Mouse (Mus musculus) kidney, adult 9 months (tissue): ENCODE data around the gene 1700029J07Rik.

Experiments
- DNase-seq: peaks from one replicate; pipeline ENCODE4 v3.0.0; 2022

Gene 1700029J07Rik

DNA sequence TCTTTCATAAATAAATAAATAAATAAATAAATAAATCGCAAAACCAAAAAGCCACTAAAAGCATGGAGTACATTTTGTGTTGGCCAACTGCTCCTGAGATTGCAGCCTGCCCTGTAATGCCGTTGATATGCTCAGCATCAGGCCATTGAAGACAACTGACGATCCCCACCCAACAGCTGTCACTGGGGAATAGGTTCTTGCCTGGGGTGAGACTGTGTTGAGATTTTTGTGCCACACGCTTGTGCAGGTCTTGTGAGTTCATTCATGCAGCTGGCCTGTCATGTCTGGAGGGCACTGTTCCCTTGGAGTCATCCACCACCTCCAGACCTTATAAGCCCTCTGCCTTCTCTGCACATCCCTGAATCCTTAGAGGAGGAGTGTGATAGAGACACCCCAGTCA lies 28.8 kb downstream of the 1700029J07Rik start:
- no peak for DNase-seq

DNA sequence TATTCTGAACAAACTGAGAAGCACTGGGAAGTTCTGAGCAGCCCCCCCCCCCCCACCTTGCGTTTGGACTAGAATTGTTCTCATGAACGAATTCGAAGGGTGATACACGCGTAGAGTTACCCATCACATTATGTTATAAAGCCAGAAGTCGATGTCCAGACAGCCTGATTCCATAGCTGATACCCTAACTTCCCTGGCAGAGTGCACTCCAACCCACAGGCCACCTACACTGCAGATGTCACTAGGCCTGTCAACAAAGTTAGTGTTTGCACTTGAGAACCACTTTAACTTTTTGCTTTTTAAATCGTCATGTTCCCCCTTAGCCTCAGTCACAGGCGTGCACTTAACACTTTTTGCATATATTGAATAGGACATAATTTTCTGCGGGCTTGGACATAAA lies 38.1 kb downstream of the 1700029J07Rik start:
- no peak for DNase-seq

DNA sequence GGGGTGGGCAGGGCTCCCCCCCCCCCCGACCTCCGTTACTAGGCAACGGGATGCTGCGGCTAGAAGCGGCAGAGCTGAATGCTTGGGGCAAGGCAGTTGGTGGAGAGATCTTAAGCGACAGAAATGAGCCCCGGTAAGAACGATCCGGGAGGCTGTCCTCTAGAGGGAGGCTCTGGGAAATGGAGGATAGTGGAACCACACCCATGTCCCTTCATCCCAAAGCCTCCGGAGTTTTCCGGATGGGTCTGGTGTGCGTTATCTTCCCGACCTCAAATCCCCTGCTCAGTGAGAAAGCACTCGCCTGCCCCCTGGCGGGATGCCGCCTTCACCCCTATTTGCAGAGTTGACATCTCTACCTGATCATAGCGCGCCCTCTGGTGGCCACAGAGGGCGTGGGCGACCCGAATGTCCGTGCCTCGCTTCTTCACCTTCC lies 40.5 kb downstream of the 1700029J07Rik start, which contains the start of gene Ccdc110:
Gene Ccdc110 (plus strand): TSS at position 38 of the 433 bp plus-strand sequence.
- peak; percentile 94 for DNase-seq

DNA sequence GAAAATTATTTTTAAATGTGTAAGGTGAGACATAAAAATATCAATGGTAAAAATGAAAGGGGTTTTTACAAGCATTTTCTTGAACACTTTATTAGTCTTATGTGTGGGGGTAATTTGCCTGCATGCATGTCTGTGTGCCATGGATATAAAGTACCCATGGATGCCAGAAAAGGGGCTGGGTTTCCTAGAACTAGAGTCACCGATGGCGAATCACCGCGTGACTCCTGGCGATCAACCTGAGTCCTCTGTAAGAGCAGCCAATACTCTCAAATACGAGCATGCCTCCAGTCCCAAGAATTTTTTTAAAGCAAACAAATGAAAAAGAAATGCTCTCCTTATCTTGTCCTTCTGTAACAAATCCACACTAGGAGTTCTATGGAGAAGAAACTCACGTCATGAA lies 52.9 kb downstream of the 1700029J07Rik start:
- DNase-seq = no peak

DNA sequence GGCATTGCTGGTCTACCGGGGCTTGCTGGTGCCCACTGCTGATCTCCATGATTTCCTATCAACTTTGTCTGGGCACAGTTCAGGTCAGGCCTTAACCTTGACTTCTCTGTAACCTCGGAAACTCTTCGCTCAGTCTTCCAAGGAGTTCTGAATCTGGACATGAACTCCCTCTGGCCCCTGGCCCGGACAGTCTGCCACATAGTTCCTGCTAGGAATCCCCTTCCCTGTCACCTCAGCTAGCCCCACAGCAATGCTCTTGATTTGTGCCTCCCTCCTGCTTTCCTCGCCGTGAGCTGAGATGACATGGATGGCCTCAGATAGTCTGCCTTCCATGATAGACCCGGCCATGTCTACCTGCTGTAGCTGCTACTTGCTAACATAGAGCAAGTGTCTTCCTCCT lies 54.7 kb downstream of the 1700029J07Rik start:
- DNase-seq = no peak

DNA sequence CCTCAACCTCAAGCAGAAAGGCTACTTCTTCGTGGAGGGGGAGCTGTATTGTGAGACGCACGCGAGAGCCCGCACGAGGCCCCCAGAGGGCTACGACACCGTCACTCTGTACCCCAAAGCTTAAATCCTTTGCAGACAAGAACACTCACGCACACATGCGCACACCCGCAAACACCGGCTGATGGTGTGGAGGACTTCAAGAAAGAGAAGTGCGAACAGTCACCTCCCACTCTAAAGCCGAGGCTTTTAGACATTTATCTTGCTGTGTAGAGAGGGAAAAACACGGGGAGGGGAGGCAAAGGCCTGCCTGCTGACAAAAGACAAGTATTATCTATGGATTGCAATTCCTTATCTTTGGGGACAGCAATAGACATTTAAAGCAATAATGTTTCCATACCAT lies 56.2 kb downstream of the 1700029J07Rik start:
- no peak for DNase-seq

DNA sequence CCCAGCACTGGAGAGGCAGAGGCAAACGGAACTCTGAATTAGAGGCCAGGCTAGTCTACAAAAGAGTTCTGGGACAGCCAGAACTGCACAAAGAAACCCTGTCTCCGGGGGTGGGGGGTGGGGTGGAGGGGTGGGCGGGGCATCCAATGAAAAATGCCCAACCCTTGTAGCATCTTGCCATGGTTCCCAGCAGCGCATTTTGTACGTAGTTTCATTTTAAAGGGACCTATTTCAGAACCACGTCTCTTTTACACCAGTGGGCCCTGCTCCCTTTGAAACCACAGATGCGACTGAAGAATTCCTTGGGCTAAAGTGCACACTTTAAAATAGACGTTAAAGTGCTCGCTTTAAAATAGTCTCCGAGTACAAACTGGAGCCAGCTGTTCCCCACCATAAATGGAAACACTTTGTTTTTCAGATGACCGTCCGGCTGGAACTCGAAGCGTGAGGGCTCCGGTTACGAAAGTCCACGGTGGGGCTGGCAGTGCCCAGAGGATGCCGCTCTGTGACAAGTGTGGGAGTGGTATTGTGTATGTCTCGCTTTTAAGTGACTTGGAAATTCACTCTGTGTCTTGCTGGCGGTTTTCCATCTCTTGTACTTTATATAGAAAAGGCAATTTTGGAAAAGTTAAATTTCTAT lies 57.9 kb downstream of the 1700029J07Rik start:
- no peak for DNase-seq

DNA sequence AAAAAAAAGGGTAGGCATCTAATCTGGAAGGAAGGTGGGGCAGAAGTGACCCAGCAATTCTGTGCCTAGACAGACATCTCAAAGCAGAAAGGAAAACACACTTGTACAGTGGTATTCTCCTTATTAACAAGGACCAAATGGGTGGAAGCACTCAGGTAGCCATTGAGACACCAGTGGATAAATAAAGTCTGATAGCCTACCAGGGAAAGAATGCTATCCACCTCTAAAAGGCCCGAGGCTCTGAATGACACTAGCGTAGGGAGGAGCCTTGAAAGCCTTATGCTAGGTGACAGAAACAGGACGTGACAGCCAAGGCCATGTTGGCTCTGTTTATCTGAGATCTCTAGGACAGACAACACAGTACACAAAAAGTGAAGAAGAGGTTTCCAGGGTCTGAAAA lies 58.6 kb downstream of the 1700029J07Rik start:
- DNase-seq = no peak

DNA sequence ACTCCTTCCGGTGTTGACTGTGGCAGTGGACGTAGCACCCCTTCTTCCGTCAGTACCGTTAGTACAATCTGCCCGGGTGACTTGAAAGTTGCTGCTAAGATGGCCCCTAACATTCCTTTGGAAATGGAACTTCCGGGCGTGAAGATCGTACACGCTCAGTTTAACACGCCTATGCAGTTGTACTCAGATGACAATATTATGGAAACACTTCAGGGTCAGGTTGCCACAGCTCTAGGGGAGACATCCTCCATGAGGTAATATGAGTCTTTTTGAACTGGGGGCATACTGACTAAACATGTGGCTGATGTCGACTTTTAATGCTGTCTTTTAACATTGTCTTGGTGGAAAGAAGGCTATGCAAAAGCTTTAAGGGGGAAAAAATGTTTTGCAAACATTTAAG lies 61.3 kb downstream of the 1700029J07Rik start:
- DNase-seq = no peak

DNA sequence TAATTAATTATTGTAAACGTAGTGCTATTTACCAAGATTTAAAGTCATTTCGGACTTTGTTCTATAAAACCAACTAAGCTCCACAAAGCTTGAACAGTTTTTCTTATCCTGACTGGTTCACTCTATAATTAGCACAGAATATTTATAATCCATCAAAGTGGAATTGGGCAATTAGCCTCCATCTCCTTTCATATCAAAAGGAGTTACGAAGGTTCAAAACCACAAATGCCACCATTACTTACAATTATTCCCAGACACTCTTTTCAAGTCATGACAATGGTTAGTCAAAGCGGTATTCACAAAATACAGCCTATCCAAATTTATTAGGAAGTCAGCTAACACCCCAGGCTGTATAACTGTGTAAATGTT lies 68.8 kb downstream of the 1700029J07Rik start:
- DNase-seq = no peak

DNA sequence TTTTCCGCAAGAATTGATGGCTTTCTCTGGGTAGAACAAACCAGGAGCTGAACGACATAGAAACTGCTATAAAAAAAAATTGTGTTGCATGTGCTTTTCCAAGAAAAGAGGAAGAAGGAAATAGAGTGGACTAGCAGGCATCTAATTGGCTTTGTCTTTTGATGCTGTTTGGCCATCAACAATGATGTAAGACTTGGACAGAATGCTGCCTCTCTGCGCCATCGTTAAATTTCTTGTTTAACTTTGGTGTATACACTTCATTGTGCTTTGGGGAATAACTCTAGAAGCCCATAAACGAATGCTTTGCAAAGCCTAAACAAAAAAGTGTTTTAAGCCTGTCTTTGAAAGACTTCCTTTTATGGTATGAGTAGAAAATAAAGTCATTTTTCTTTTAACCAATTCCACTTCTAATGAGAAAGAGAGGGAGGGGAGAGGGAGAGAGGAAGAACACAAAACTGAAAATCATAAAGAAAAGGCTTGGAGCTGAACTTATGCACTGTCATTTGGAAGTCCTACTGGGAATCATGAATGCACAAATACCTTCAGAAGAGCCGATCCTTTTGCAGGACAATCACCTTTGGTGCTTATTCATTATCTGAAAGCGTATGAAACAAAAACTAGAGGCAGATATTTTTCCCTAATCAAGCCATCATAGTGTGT lies 69.3 kb downstream of the 1700029J07Rik start:
- DNase-seq = no peak

DNA sequence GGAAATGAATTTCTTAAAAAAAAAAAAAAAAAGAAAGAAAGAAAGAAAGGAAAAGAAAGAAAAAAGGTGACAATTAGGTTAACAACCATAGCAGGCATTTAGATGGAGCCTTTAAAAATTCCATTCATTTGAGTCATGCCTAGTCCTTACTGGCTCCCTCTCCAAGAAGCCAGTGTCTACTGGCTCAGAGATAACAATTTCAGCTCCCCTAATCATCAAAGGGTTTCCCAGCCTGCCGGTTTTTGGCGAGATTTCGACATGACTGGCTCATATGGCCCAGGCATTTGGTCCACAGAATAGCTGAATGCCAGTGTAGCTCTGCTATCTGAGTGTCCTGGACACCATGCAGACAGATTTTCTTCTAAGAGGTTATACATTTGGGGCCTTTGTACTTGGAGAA lies 71.4 kb downstream of the 1700029J07Rik start:
- no peak for DNase-seq
